Comparison of ENCODE assay signal across 7 mouse cellular contexts in genomic region chr8:119861706-119862389, GRCm38 (mm10). TPM values are rescaled to one million over a fixed set of nuclear protein-coding genes. Genes with fewer than 3 reads are reported as not detected.
DNase-seq lines count a peak whose midpoint lies in the region; ATAC-seq lines count a peak whose summit lies in the region.

Klhl36 (plus strand) TSS chr8:119862266.

- no peaks in the 10 kb centered on the region for H3K9me3 ChIP-seq in intestine, embryonic 16.5 days (ENCODE audit: control insufficient read depth, low read length)
- no peaks in the 10 kb centered on the region for H3K9me3 ChIP-seq in midbrain, embryonic 11.5 days (ENCODE audit: control insufficient read depth, low read length)

- intact Hi-C loops in left cerebral cortex, postnatal 36 days (cut with DNase I): no loop called here

- peak; percentile 96 for DNase-seq in adrenal gland, adult 8-10 months
- DNase-seq in embryo, embryonic 9.5 days (ENCODE audit: extremely low spot score): peak; percentile 99
- peak; percentile 95 to 96 for DNase-seq in gastrocnemius, postnatal 4 days (ENCODE audit: low spot score in 2 of 2)
- peak; percentile 93 for DNase-seq in left cerebral cortex, postnatal 36 days (ENCODE audit: low spot score in 2 of 2)
- peak; percentile 99 for DNase-seq in midbrain, embryonic 11.5 days (ENCODE audit: low spot score, missing footprints)
- peak; percentile 90 for DNase-seq in skeletal muscle tissue, adult 2 months (ENCODE audit: low read depth, low spot score)

- H3K4me3 ChIP-seq in intestine, embryonic 16.5 days (ENCODE audit: low read length): peak within 1 kb of the TSS; percentile 87
- peak within 1 kb of the TSS; percentile 74 for H3K4me3 ChIP-seq in midbrain, embryonic 11.5 days (ENCODE audit: low read depth, low read length)

- H3K27me3 ChIP-seq in intestine, embryonic 16.5 days (replicated peaks; ENCODE audit: control insufficient read depth, insufficient read depth, low read length): no peaks in the 10 kb centered on the region
- H3K27me3 ChIP-seq in midbrain, embryonic 11.5 days (ENCODE audit: control insufficient read depth, insufficient read depth, low read length): peaks cover 2% of the 10 kb centered on the region; the same call in 1 of the 2 replicates

- peaks cover 11% of the 10 kb centered on the region for H3K4me1 ChIP-seq in intestine, embryonic 16.5 days (ENCODE audit: control insufficient read depth, insufficient read depth, low read length)
- H3K4me1 ChIP-seq in midbrain, embryonic 11.5 days (ENCODE audit: control insufficient read depth, insufficient read depth, low read length): peaks cover 8% of the 10 kb centered on the region

- H3K9ac ChIP-seq in intestine, embryonic 16.5 days (ENCODE audit: low read depth, low read length): peak within 1 kb of the TSS; percentile 89
- H3K9ac ChIP-seq in midbrain, embryonic 11.5 days (ENCODE audit: low read length): peak within 1 kb of the TSS; percentile 84

- ATAC-seq in intestine, embryonic 16.5 days: peak; percentile 98
- ATAC-seq in midbrain, embryonic 11.5 days (ENCODE audit: low FRiP score): peak; percentile 96

- peak within 1 kb of the TSS; percentile 76 for H3K27ac ChIP-seq in intestine, embryonic 16.5 days (ENCODE audit: low read length)
- H3K27ac ChIP-seq in midbrain, embryonic 11.5 days (ENCODE audit: low read depth, low read length): no peak within 1 kb of the TSS

- under 1% methylated on average over 35 of the region's 35 CpGs for WGBS in intestine, embryonic 16.5 days
- 1% methylated on average over 35 of the region's 35 CpGs for WGBS in midbrain, embryonic 11.5 days

- no peaks in the 10 kb centered on the region for H3K36me3 ChIP-seq in intestine, embryonic 16.5 days (ENCODE audit: control insufficient read depth, insufficient read depth, low read length)
- no peaks in the 10 kb centered on the region for H3K36me3 ChIP-seq in midbrain, embryonic 11.5 days (ENCODE audit: control insufficient read depth, insufficient read depth, low read length)

- H3K4me2 ChIP-seq in intestine, embryonic 16.5 days (ENCODE audit: low read depth, low read length): peak within 1 kb of the TSS; percentile 63
- H3K4me2 ChIP-seq in midbrain, embryonic 11.5 days: peak within 1 kb of the TSS; percentile 67

RNA-seq across cellular contexts. Expression of gene Klhl36, which starts in this region (rescaled TPM):
- total RNA-seq in adrenal gland, adult 8-10 months (2022): 10 to 100 TPM in 3 of 4 experiments, 1 to 10 TPM in 1; 8.4 to 13.8 (median 11.8) TPM
- 1 to 10 TPM; 4.0 to 4.8 TPM for total RNA-seq in gastrocnemius, postnatal 4 days (2021)
- polyA plus RNA-seq in intestine, embryonic 16.5 days (2015; fragmentation: Nextera tagmentation; extraction: Ambion mirVana): 11.5 and 12.2 TPM in 2 replicates
- 1 to 10 TPM; 6.9 to 7.5 TPM for total RNA-seq in left cerebral cortex, postnatal 36 days (2021)
- polyA plus RNA-seq in midbrain, embryonic 11.5 days (2014; fragmentation: Nextera tagmentation; extraction: Ambion mirVana): 8.2 and 10.2 TPM in 2 replicates
